Mouse (Mus musculus) heart, adult 18-20 months (tissue): ENCODE data around the gene Atp9a. TPM values are rescaled to one million over a fixed set of nuclear protein-coding genes. Genes with fewer than 3 reads are reported as not detected.

Experiments
- DNase-seq, 2 experiments: peaks; one replicate each; pipeline ENCODE4 v3.0.0; 2021 to 2022; ENCODE audit warnings: mixed read lengths in 1 of 2
- microRNA-seq, 2 experiments: library from miRNA; unstranded; fragments of <30 nt; microRNA quantifications; one replicate each; pipeline ENCODE4 v1.2.0; 2022
- total RNA-seq, 2 experiments: library from RNA; stranded (reverse); gene quantifications; 2 replicates each; pipeline ENCODE4 v1.2.3; 2021

Gene Atp9a
- total RNA-seq, 2 experiments from 2014 or later, result 50.2 to 56.7 TPM

DNA sequence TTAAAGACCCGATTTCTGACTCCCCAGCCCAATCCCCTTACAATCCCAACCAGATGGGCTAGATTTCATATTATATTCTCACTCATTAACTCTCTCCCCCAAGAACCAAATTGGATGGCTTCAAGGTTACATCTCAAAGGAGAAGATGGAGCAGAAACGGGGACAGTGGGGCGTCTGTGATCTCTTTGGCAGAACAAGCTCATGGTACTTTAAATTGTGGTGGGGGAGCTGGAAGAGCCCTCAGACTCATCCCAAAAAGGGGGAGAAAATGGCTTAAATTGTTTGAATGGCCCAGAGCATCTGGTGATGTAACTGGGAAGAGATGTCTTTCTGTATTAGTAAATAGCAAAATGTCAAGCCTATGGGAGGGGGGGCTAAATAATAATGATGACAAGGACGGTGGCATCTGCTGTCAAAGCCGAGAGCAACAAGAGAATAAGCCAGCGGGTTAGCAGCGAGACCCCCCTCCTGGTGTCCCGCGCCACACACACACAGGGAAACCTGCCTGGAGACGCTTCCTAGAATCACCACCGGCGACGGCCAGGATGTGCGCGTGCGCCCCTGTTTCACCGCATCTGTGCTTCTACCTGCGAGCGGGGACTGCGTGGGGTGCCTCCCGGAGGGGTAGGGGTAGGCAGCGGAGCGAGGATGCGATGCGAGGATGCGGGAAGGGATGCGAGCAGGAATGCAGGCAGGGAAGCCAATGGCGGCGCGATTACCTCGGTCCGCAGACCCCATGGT is 141.3 kb downstream of the Atp9a start:
- DNase-seq, result peak in 1 of 2 experiments; percentile 34

DNA sequence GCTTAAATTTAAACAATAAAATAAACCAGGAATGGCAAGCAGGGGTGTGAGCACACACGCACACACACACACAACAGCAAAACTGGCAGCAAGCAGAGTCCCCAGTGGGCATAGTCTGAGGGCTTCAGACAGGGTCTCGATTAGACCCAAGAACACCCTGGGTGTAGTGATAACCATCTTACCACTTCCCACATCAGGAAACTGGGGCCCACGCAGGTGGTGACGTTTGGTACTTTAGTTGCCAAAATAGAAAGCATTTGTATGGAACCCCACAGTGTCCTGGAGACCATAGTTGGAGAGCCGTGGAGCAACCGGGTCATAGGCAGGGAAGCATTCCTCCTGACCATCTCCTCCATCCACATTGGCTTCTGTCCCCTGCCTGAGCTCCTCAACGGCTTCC is 146.5 kb downstream of the Atp9a start:
- no peak for DNase-seq

- DNase-seq, result no peak
Measured at GRCm38 (mm10) chr2:168593676-168594075, 148.5 kb downstream of the Atp9a start.

- peak in 1 of 2 experiments; percentile 33 for DNase-seq
Measured at GRCm38 (mm10) chr2:168593004-168593403, 149.2 kb downstream of the Atp9a start.

GRCm38 (mm10) chr2:168591076-168591475 is 151.1 kb downstream of the Atp9a start:
- no peak for DNase-seq

- no peak for DNase-seq
Measured at GRCm38 (mm10) chr2:168590556-168590955, 151.7 kb downstream of the Atp9a start.

GRCm38 (mm10) chr2:168590168-168590551 is 152.0 kb downstream of the Atp9a start:
- DNase-seq, result peak in 1 of 2 experiments; percentile 60

DNA sequence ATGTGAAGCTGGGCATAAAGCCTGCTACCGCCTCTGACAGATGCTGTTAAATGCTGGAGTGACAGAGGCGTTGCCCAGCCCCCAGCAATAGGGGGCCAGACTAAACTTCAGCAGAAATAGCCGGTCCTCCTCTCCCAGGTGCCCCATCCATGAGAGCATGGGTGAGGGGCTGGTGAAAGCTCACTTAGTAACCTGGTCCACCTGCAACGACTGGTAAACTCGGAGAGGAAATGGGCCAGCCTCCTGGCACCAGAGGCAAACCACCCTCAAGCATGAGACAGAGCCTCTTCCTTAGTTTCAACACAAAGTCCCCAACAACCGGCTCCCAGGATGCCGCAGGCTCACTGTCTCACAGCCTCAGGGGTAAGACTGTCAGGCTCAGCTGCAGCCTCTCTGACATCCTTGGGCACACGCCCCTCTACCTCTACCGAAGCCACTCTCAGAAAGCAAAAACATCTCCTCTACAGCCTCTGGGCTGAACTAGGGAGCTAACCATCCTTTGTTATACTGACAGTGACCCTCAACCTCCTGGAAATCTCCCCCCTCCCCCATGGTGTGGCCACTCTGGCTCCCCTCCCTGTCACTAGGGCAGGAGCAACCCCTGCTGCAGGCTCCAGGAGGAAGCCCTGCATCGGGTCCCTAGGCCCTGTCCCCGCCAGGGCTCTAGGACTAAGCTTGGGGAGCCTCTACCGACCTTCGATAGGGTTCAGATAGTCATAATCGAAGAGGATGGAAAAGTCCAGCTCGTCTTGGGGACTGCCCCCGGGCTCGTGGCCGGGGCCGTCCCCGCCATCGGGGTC is 152.6 kb downstream of the Atp9a start:
- peak in 1 of 2 experiments; percentile 64 for DNase-seq

- DNase-seq, result peak; percentile 47 to 54
Measured at GRCm38 (mm10) chr2:168588591-168589367, 153.4 kb downstream of the Atp9a start.

DNA sequence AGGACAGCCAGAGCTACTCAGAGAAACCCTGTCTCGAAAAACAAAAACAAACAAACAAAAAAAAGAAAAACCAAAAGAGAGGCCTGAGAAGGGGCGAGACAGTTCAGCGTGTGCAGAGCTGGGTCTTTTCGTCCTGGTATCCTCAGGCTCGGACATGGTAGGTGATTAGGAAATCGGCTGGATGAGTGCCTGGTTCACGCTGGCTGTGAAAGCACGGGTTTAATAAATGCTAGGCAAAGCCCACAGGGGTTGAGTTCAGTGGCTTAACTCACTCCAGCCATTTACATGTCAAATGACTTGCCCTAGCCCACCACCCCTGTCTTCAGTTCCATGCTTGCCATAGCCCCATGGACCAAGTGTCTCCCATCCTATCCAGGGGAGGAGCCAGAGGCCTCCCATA is 155.1 kb downstream of the Atp9a start:
- DNase-seq, result peak; percentile 52 to 62

- peak; percentile 66 for DNase-seq
Measured at GRCm38 (mm10) chr2:168586512-168586911, 155.7 kb downstream of the Atp9a start.

- DNase-seq, result peak; percentile 73 to 75
Measured at GRCm38 (mm10) chr2:168584857-168585256, 157.4 kb downstream of the Atp9a start.

Small RNAs within 50 kb of the gene (microRNA-seq; reads per million reads assigned to microRNA genes)
- 1.5 to 2.2 reads per million in 2 experiments for gene Mir7004

Other genes starting within 250 kb of the Atp9a start
- gene Nfatc2, start 140.8 kb downstream of the Atp9a start, total RNA-seq, result 10 to 100 TPM in 1 of 2 experiments, 1 to 10 TPM in 1; 8.7 to 10.1 TPM
- 1 to 10 TPM; 1.2 to 1.9 TPM for gene Sall4, start 25.5 kb upstream of the Atp9a start, total RNA-seq
- gene Zfp64, start 213.2 kb upstream of the Atp9a start, total RNA-seq, result 1 to 10 TPM; 6.6 to 6.8 TPM